Mouse (Mus musculus) frontal cortex, postnatal 14 days (tissue): ENCODE measurements around the gene Prss50.
"Not testable (repeated sequence)": the region's sequence is repeated elsewhere in the genome, so short reads cannot be mapped to it uniquely, and the experiment has no call there.

Source experiments
- DNase-seq, 2 experiments: peaks; one replicate each; pipeline ENCODE4 v3.0.0; 2022; ENCODE audit warnings: low spot score in 2 of 2

The Prss50 gene

GRCm38 (mm10) chr9:110857781-110858472, at the start of gene Prss50:
Gene Prss50, plus strand, starts transcription at chr9:110857967.
- no peak for DNase-seq

GRCm38 (mm10) chr9:110810051-110810450, 47.7 kb upstream of the Prss50 start:
- no peak for DNase-seq

GRCm38 (mm10) chr9:110813789-110814188, 44.0 kb upstream of the Prss50 start, which contains the start of gene Prss44:
Gene Prss44, plus strand, starts transcription at chr9:110813994.
- no peak for DNase-seq

- not testable (repeated sequence) for DNase-seq
Observed at GRCm38 (mm10) chr9:110820546-110820945, 37.2 kb upstream of the Prss50 start.

GRCm38 (mm10) chr9:110821436-110821835, 36.3 kb upstream of the Prss50 start:
- DNase-seq = no peak

GRCm38 (mm10) chr9:110825426-110825825, 32.3 kb upstream of the Prss50 start:
- no peak for DNase-seq

GRCm38 (mm10) chr9:110825832-110826231, 31.9 kb upstream of the Prss50 start:
- no peak for DNase-seq

GRCm38 (mm10) chr9:110826390-110826789, 31.4 kb upstream of the Prss50 start, which contains the start of gene Prss43:
Gene Prss43, plus strand, starts transcription at chr9:110826690.
- no peak for DNase-seq

- no peak for DNase-seq
Observed at GRCm38 (mm10) chr9:110833021-110833420, 24.7 kb upstream of the Prss50 start.

- no peak for DNase-seq
Observed at GRCm38 (mm10) chr9:110834411-110834810, 23.4 kb upstream of the Prss50 start, which contains the start of gene Prss45. Gene Prss45, plus strand, starts transcription at chr9:110834588.

GRCm38 (mm10) chr9:110834961-110835360, 22.8 kb upstream of the Prss50 start:
- no peak for DNase-seq

GRCm38 (mm10) chr9:110836112-110836511, 21.7 kb upstream of the Prss50 start:
- DNase-seq = peak in 1 of 2 experiments; percentile 19

GRCm38 (mm10) chr9:110840905-110841304, 16.9 kb upstream of the Prss50 start:
- DNase-seq = no peak

GRCm38 (mm10) chr9:110841438-110841837, 16.3 kb upstream of the Prss50 start:
- DNase-seq = no peak

GRCm38 (mm10) chr9:110844206-110844605, 13.6 kb upstream of the Prss50 start, which contains the start of gene Prss46:
Gene Prss46, plus strand, starts transcription at chr9:110844506.
- DNase-seq = no peak

GRCm38 (mm10) chr9:110849162-110849561, 8.6 kb upstream of the Prss50 start:
- no peak for DNase-seq

- DNase-seq = no peak
Observed at GRCm38 (mm10) chr9:110855903-110856302, 1.9 kb upstream of the Prss50 start.

- DNase-seq = no peak
Observed at GRCm38 (mm10) chr9:110856920-110857319, 847 bp upstream of the Prss50 start.

- DNase-seq = no peak
Observed at GRCm38 (mm10) chr9:110858523-110858922, 756 bp downstream of the Prss50 start.

- no peak for DNase-seq
Observed at GRCm38 (mm10) chr9:110858967-110859596, 1.3 kb downstream of the Prss50 start.

GRCm38 (mm10) chr9:110871030-110871429, 13.3 kb downstream of the Prss50 start:
- DNase-seq = peak in 1 of 2 experiments; percentile 57

- peak; percentile 34 to 54 for DNase-seq
Observed at GRCm38 (mm10) chr9:110873681-110874659, 16.2 kb downstream of the Prss50 start.
